Mouse (Mus musculus): ENCODE measurements around the gene Kif2c.

- TF ChIP-seq CTCF (IDR thresholded peaks at IDR 0.05; ENCODE audit: borderline replicate concordance, insufficient read depth, low read depth, low read length), result no peak
- TF ChIP-seq POLR2A (IDR thresholded peaks at IDR 0.05; ENCODE audit: borderline replicate concordance, insufficient read depth, low read length), result no peak
These were observed 41.7 kb upstream of the Kif2c start for GRCm38 (mm10) chr4:117224122-117224521.

Measured in cerebellum, adult 2 months (tissue).